Mouse (Mus musculus) cerebellum, adult 2 months (tissue): Measurements from ENCODE around the gene H2-Q1. TPM values are rescaled to one million over a fixed set of nuclear protein-coding genes. Genes with fewer than 3 reads are reported as not detected.
"Not testable (repeated sequence)": the region's sequence is repeated elsewhere in the genome, so short reads cannot be mapped to it uniquely, and the experiment has no call there.

ENCODE experiments used
- DNase-seq, 2 experiments: peaks; one replicate each; pipeline ENCODE4 v3.0.0; 2021
- H3K27ac ChIP-seq: fragments of 200-500 bp; 2 replicates; pipeline ENCODE4 v1.5.1; 2012; ENCODE audit warnings: low read length, control low read depth, inconsistent platforms; ENCODE audit not compliant: insufficient read depth
- H3K27me3 ChIP-seq: fragments of 200-500 bp; 2 replicates; pipeline ENCODE4 v1.6.1; 2012; ENCODE audit warnings: inconsistent platforms, mild to moderate bottlenecking, low read length, moderate library complexity; ENCODE audit not compliant: control insufficient read depth, insufficient read depth
- H3K4me1 ChIP-seq: fragments of 200-500 bp; 2 replicates; pipeline ENCODE4 v1.6.1; 2011; ENCODE audit warnings: low read length; ENCODE audit not compliant: control insufficient read depth, insufficient read depth
- H3K4me3 ChIP-seq: fragments of 200-500 bp; replicated peaks from 2 replicates; pipeline ENCODE3; 2011; ENCODE audit warnings: mild to moderate bottlenecking, low read depth, low read length, control low read depth; ENCODE audit not compliant: insufficient read depth
- CTCF ChIP-seq: fragments of 200-500 bp; IDR thresholded peaks from 2 replicates; pipeline ENCODE4 v1.5.1; 2011; ENCODE audit warnings: low read depth, mild to moderate bottlenecking, control low read depth, low read length, moderate library complexity, borderline replicate concordance; ENCODE audit not compliant: insufficient read depth
- POLR2A ChIP-seq: fragments of 200-500 bp; IDR thresholded peaks from 2 replicates; pipeline ENCODE4 v1.6.1; 2011; ENCODE audit warnings: low read length, control low read depth, borderline replicate concordance; ENCODE audit not compliant: insufficient read depth
- WGBS: fragments of 180-500 bp; shearing (Covaris S2); methylation state at CpG from one replicate; pipeline ENCODE4 v1.1.7; 2018; 5-methylcytosine and 5-hydroxymethylcytosine counted together
- polyA plus RNA-seq: library from polyadenylated mRNA; depleted of rRNA; stranded (reverse); fragments of >200 nt; gene quantifications from 2 replicates; pipeline ENCODE4 v1.2.3, GENCODE M21; 2012

H2-Q1 gene
- polyA plus RNA-seq, 1 experiment: 0.26 TPM

GRCm38 (mm10) chr17:35318671-35319070 lies 1.5 kb upstream of the H2-Q1 start:
- TF ChIP-seq POLR2A (no peak), CTCF (no peak)
- no peak for DNase-seq

GRCm38 (mm10) chr17:35325124-35325523 lies 4.9 kb downstream of the H2-Q1 start:
- not testable (repeated sequence) for H3K27me3 ChIP-seq, DNase-seq, H3K4me1 ChIP-seq, H3K4me3 ChIP-seq, H3K27ac ChIP-seq
- 70% methylated on average over 1 of the region's 1 CpGs for WGBS

More at GRCm38 (mm10) chr17:35318671-35319070, 1.5 kb upstream of the H2-Q1 start:
- no peaks in the 10 kb centered on the region; the same call in 1 of the 2 replicates for H3K27me3 ChIP-seq
- no peak overlapping the region for H3K27ac ChIP-seq
- no peaks in the 10 kb centered on the region; the same call in 1 of the 2 replicates for H3K4me1 ChIP-seq
- no peak overlapping the region for H3K4me3 ChIP-seq

GRCm38 (mm10) chr17:35326000-35326399 lies 5.8 kb downstream of the H2-Q1 start:
- not testable (repeated sequence) for H3K4me1 ChIP-seq, H3K27ac ChIP-seq, DNase-seq, H3K4me3 ChIP-seq, H3K27me3 ChIP-seq

- DNase-seq, H3K27me3 ChIP-seq, H3K27ac ChIP-seq, H3K4me1 ChIP-seq, H3K4me3 ChIP-seq: not testable (repeated sequence)
- WGBS: 53% methylated on average over 3 of the region's 3 CpGs
Measured at GRCm38 (mm10) chr17:35329714-35330113, 9.5 kb downstream of the H2-Q1 start.

GRCm38 (mm10) chr17:35331546-35331945 lies 11.3 kb downstream of the H2-Q1 start:
- not testable (repeated sequence) for H3K27me3 ChIP-seq, H3K27ac ChIP-seq, H3K4me1 ChIP-seq, DNase-seq, H3K4me3 ChIP-seq
- 56% methylated on average over 6 of the region's 6 CpGs for WGBS

GRCm38 (mm10) chr17:35342071-35342671 lies 22.0 kb downstream of the H2-Q1 start, which contains the start of gene H2-Q2:
H2-Q2 (plus strand) TSS chr17:35342242.
- Histone ChIP-seq H3K27me3 (no peaks in the 10 kb centered on the region; the same call in 1 of the 2 replicates), H3K27ac (no peak within 1 kb of the TSS), H3K4me1 (no peaks in the 10 kb centered on the region), H3K4me3 (peak within 1 kb of the TSS; percentile 35)
- 2% methylated on average over 40 of the region's 40 CpGs for WGBS
- no peak for DNase-seq
- TF ChIP-seq CTCF (no peak), POLR2A (no peak)

- H3K27me3 ChIP-seq: no peaks in the 10 kb centered on the region; the same call in 1 of the 2 replicates
- H3K4me3 ChIP-seq: peak overlapping the region; percentile 35
- no peaks in the 10 kb centered on the region for H3K4me1 ChIP-seq
- WGBS: 3% methylated on average over 46 of the region's 46 CpGs
- TF ChIP-seq CTCF (no peak), POLR2A (no peak)
- no peak overlapping the region for H3K27ac ChIP-seq
- no peak for DNase-seq
Measured at GRCm38 (mm10) chr17:35342711-35343476, 22.7 kb downstream of the H2-Q1 start.

- not testable (repeated sequence) for DNase-seq, H3K27me3 ChIP-seq, H3K4me3 ChIP-seq, H3K4me1 ChIP-seq, H3K27ac ChIP-seq
Measured at GRCm38 (mm10) chr17:35347659-35348058, 27.5 kb downstream of the H2-Q1 start.

GRCm38 (mm10) chr17:35353275-35353674 lies 33.1 kb downstream of the H2-Q1 start:
- not testable (repeated sequence) for H3K4me1 ChIP-seq, H3K27me3 ChIP-seq, H3K4me3 ChIP-seq, H3K27ac ChIP-seq, DNase-seq
- WGBS: 70% methylated on average over 6 of the region's 6 CpGs
